Mouse (Mus musculus) left cerebral cortex, postnatal 14 days (tissue): ENCODE measurements around the gene Phc1. TPM values are rescaled to one million over a fixed set of nuclear protein-coding genes. Genes with fewer than 3 reads are reported as not detected.
A peak's percentile ranks its signal among the peaks of the same experiment; 100 is the strongest.

Source experiments
- DNase-seq, 2 experiments: peaks; one replicate each; pipeline ENCODE4 v3.0.0; 2021 to 2022; ENCODE audit warnings: low spot score in 2 of 2, mixed read lengths in 1 of 2
- intact Hi-C: fragments of 180-260 bp; cut with DNase I; formaldehyde crosslinking; loops from one replicate; pipeline ENCODE4 v1.15.1; 2025
- total RNA-seq, 2 experiments: library from RNA; stranded (reverse); gene quantifications; 2 replicates each; pipeline ENCODE4 v1.2.3; 2021

Phc1 gene
- total RNA-seq, 2 experiments from 2014 or later = 57.8 to 59.3 TPM

DNA sequence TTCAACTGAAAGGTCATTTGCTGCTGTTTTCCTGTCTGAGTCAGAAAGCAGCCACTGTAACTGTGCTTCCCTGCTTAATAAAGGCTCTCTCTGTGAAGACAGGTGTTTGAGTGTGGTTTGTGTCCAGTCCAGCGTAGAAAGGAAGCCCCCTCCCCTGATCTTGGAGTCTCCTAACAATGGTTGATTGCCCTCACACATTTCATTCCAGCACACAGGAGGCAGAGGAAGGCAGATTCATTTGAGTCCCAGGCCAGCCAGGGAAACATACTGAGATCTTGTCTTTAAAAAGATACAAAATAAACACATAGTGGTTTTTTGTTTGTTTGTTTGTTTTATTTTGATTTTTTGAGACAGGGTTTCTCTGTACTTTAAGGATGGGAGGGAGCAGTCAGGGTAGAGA lies 38.2 kb downstream of the Phc1 start:
- DNase-seq = no peak
- intact Hi-C loops = loop anchor here (5.0 to 10.0 kb wide), 2 partner anchors 197 to 740 kb away; no protein-coding TSS in a partner anchor

GRCm38 (mm10) chr6:122299621-122300133 lies 40.7 kb downstream of the Phc1 start:
- DNase-seq = no peak
- intact Hi-C loops = loop anchor here (5.0 to 10.0 kb wide), 2 partner anchors 195 to 737 kb away; no protein-coding TSS in a partner anchor

DNA sequence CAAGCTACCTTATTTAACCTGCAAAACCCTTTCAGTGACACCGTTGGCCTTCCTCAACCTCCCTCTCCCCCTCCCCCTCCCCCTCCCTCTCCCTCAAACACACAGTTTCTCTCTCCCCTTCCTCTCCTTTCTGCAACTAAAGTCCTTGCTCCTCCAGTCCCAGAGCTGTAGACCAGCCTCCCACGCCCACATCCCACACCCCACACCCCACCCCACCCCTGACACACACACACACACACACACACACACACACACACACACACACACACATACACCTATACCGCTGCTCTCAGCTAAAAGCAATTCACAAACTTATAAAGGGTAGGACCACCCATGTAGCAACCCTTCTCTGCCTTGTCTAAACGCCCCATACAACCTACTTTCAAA lies 42.1 kb downstream of the Phc1 start:
- DNase-seq = no peak
- intact Hi-C loops = no loop called here

DNA sequence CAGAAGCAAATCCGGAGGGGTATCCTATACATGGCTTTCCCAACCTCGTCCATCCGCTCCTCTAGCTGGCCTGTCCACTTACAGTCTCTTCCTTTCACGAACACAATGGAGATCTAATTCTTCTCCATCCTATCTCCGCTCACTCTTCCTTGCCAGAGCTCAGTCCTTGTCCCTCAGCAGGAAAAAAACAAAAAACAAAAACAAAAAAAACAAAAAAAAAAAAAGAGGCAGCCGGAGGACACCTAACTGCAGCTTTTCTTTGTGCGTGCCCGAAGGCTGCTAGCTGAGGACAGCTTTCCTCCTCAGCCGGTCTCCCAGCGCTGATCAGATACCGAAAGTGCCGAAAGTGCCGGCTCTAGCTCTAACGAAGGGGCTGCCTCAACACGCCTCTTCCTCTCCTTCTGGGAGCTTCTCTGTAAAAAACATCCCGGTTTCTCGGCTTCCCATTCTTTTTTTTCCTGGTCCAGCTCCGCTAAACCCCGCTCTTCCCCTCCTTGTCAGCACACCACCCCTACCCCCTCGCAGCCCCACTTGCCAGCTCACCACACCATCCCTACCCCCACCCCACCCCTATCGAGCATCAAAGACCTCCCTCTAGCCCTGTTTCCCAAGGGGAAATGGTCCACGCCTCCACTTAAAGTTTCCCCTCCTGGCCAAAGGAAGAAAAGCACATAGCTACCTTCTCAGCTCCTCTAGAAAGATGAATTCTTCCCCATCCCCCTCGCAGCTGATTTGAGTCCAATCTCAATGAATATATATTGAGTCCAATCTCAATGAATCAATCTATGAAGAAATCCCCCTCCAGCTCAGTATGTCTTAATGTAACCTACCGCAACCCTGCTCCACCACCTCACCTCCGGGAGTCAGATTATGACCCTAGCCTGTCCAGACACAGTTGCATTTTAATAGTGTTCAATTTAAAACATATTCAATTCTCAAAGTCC lies 42.8 kb downstream of the Phc1 start:
- peak in 1 of 2 experiments; percentile 38 for DNase-seq
- intact Hi-C loops = no loop called here

DNA sequence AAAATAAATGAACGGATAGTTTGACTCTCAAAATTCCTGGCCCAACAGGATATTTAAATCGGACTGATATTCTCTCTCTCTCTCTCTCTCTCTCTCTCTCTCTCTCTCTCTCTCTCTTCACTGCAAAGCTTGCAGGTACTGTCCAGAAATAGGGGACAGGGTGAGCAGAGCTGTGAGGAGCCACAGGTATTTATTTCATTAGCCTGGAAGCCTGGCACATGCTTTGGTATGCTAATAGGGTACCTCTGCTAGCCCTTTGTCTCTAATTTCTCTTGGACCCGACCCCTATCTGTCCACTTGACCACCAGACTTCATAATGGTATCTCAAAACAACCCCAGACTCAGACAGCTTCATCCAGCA lies 43.5 kb downstream of the Phc1 start:
- intact Hi-C loops = no loop called here
- no peak for DNase-seq

DNA sequence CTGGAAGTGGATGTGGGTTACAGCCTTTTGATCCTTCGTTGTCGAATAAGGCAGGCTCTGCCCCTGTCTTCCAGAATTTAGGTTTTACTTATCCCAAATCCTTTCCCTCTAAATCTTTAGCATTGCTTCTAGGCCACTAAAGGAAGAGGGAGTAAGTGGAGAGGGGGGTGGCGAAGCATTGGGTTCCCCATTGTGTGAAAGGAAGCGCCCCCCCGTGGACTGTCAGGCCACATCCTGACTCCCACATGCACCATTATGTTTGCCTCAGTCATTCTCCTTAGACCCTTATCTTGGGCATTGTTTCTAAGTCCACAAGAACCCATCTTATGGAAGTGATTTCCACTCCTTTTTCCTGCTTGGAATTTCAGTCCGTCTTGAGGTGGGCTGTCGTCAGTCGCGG lies 45.1 kb downstream of the Phc1 start:
- no peak for DNase-seq
- intact Hi-C loops = no loop called here

DNA sequence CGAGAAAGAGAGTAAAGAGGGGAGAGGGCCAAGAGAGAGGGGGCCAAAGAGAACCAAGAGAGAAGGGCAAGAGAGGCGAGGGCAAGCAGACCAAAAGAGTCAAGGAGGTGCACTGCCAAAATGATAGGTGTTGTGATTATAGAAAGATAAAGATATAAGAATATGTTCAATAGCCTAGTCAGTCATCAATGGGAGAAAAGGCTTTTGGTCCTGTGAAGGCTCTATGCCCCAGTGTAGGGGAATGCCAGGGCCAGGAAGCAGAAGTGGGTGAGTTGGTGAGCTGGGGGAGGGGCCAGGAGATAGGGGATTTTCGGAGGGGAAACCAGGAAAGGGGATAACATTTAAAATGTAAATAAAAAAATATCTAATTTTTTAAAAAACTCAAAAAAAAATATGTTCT lies 46.1 kb downstream of the Phc1 start:
- intact Hi-C loops = no loop called here
- no peak for DNase-seq

DNA sequence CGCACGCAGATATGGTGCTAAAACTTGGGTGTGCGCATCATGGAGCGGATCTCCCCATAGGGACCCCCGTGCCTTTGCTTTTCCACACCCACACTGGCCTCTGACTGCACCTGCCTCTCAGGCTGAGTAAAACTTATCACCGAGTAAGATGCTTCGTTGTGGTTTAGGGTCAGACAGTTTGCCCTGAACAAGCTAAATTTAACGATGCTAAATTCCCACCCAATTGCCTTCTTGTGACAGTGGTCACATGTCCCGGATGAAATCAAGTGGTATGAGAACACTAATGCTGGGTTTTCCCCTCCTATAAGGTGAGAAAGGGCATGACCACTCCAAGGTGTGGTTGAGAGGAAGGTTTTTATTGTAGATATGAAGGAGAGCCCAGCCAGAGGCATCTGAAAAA lies 46.6 kb downstream of the Phc1 start:
- no peak for DNase-seq
- intact Hi-C loops = no loop called here

GRCm38 (mm10) chr6:122293121-122293520 lies 47.2 kb downstream of the Phc1 start:
- no peak for DNase-seq
- intact Hi-C loops = no loop called here

GRCm38 (mm10) chr6:122292184-122292583 lies 48.2 kb downstream of the Phc1 start:
- intact Hi-C loops = no loop called here
- no peak for DNase-seq

DNA sequence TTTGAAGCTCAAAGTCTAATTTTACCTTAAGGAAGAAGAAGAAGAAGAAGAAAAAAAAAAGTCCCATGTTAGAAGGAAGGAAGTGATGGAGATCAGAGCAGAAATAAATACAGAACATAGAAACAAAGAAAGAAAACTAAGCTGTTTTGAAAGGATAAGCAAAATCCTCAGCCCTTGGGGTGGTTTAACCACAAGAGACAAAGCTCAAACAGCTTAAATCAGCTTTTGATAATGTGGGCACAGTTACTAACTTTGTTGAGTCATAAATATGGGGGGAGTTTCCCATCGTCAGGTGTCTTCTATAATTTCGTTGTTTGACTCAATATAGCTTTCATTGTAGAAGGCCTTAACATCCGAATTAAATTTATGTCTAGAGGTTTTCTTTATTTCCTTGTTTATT lies 48.6 kb downstream of the Phc1 start:
- intact Hi-C loops = no loop called here
- no peak for DNase-seq

DNA sequence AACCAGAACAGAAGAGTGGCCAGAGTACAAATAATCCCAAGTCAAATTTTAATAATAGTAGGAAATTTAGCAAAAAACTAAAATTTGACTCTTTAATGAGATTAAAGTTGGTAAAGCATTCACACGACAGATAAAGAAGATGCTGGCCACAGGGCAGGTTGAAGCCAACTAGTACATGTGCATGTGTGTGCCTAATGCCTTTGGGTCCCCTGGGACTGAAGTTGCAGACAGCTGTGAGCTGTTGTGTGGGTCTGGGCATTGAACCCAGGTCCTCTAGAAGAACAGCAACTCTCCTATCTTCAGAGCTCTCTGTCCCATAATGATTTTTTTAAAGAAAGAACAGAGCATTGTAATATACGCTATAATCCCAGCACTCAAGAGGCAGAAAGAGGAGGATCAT lies 49.1 kb downstream of the Phc1 start:
- DNase-seq = no peak
- intact Hi-C loops = no loop called here

- no peak for DNase-seq
- intact Hi-C loops = no loop called here
These were observed 50.1 kb downstream of the Phc1 start for GRCm38 (mm10) chr6:122290253-122290652.

DNA sequence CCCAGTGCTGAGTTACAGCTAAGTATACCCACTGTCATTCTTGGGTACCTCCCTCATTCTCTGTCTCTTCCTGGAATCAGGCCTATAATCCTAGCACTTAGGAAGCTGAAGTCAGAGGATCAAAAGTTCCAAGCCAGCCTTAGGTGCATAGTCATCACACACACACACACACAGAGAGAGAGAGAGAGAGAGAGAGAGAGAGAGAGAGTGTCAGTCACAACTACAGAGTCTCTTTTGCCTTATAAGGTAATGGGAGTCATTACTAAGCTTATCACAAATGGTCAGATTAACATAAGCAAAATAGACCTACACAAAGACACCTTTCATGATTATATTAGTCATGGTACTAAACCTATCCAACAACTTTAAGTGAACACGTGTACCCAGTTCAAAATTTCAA lies 51.0 kb downstream of the Phc1 start:
- intact Hi-C loops = no loop called here
- DNase-seq = no peak

GRCm38 (mm10) chr6:122288263-122288662 lies 52.1 kb downstream of the Phc1 start:
- no peak for DNase-seq
- intact Hi-C loops = no loop called here

GRCm38 (mm10) chr6:122284823-122285222 lies 55.5 kb downstream of the Phc1 start:
- intact Hi-C loops = no loop called here
- DNase-seq = no peak

GRCm38 (mm10) chr6:122284304-122284703 lies 56.1 kb downstream of the Phc1 start:
- no peak for DNase-seq
- intact Hi-C loops = no loop called here

DNA sequence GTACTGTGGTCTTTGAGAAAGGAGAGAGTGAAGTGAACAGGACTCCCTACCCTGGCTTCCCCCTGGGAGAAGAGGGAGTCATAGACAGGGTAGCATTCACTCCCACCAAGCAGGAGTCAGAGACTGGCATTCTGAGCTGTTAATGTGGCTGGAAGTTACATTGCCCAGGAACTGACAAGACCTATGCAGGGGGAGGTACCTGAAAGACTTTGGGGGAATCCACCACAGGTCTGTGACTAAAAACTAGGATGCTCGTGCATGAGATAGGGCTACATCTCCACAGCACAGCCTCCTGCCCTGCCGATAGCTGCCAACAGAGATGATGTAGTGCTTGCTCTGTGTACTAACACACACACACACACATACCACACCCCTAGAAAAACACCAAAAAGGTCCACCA lies 56.9 kb downstream of the Phc1 start:
- intact Hi-C loops = no loop called here
- DNase-seq = no peak

DNA sequence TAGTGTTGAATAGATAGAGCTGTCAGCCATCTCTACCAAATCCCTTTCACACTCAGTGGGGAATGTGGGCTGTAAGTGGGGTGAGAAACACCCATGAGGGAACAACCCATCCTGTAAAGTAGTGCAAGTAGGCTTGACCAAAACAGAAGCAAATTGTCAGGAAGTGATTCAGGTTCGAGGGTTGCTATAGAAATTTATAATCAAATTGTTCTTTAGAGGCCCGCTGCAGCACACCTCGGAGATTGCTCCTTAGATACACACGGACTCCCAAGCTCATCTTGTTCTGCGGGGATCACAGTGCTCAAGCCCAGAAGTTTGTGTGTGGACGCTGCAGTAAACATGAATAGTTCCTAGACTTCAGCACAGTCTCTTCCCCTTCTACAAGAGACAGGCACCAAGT lies 57.6 kb downstream of the Phc1 start, which contains the start of gene Klrg1:
Gene Klrg1 (minus strand): TSS at position 101 of the 400 bp plus-strand sequence.
- intact Hi-C loops = no loop called here
- DNase-seq = no peak

GRCm38 (mm10) chr6:122276565-122276964 lies 63.8 kb downstream of the Phc1 start:
- intact Hi-C loops = no loop called here
- DNase-seq = no peak

DNA sequence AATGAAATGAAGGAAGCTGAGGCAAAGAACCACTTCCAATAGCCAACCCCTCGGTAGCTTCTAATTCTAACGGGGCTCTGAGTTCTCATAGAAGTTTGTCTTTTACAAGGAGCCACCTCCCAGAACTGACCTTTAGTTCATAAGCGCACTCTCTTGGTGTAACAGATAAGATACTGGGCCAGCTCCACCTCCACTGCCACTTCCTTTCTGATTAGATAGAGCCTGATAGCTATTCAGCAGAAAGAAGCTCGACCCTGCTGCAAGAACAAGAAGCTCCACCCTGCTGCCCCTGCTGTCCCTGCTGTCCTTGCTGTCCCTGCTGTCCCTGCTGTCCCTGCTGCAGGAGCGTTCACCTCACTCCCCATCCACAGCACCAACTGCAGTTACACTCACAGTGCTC lies 65.8 kb downstream of the Phc1 start:
- intact Hi-C loops = no loop called here
- no peak for DNase-seq
